ENCODE assay signal across 23 mouse cellular contexts in the genomic region with DNA sequence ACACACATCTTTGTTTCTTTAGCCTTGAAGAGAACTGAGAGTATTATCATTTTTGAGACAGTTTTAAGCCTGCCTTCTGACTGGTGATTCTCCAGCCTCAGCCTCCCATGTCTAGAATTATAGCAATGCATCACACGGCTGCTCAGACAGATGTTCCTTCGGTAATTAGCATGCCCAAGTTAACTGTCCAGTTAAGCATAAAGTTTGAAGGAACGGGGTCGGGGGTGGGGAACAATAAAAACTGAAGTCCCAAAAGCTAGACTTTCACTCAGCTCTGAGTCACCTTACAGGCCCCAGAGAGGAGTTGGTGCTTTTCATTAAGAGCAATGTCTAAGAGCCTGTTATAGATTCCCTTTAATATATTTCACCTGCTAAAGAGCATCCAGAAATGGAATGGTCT. TPM values are rescaled to one million over a fixed set of nuclear protein-coding genes. Genes with fewer than 3 reads are reported as not detected.
"Had no signal": no experiment of that assay in that cellular context is flagged by ENCODE, and none has a peak within 500 bp of the region (broad histone marks: within the 10 kb centered on the region; RNA-seq: fewer than 3 reads in every experiment).

No protein-coding gene starts in this region.

- H3K4me2 ChIP-seq: liver, embryonic 11.5 days; lung, embryonic 15.5 days; neural tube, embryonic 12.5 days; neural tube, embryonic 15.5 days; stomach, embryonic 15.5 days had no signal

- ATAC-seq: intestine, postnatal 0 days had no signal

- H3K9ac ChIP-seq: liver, embryonic 14.5 days; lung, embryonic 15.5 days; neural tube, embryonic 12.5 days; neural tube, embryonic 15.5 days; stomach, embryonic 15.5 days had no signal

- H3K36me3 ChIP-seq: lung, embryonic 15.5 days; neural tube, embryonic 12.5 days; neural tube, embryonic 15.5 days; stomach, embryonic 15.5 days had no signal

- H3K4me1 ChIP-seq: lung, embryonic 15.5 days; neural tube, embryonic 12.5 days; neural tube, embryonic 15.5 days; stomach, embryonic 15.5 days had no signal

- H3K27me3 ChIP-seq: lung, embryonic 15.5 days; neural tube, embryonic 12.5 days; neural tube, embryonic 15.5 days; stomach, embryonic 15.5 days had no signal

- H3K9me3 ChIP-seq: lung, embryonic 15.5 days; neural tube, embryonic 12.5 days; neural tube, embryonic 15.5 days; stomach, embryonic 15.5 days had no signal

- H3K27ac ChIP-seq: kidney, postnatal 0 days; layer of hippocampus, adult 2 months; liver, embryonic 14.5 days; lung, embryonic 15.5 days; neural tube, embryonic 12.5 days; neural tube, embryonic 15.5 days; stomach, embryonic 15.5 days had no signal

- DNase-seq: kidney, adult 2 months; kidney, postnatal 25 days; layer of hippocampus, adult 9-11 months; lung, adult 18-20 months; lung, postnatal 14 days; lung, postnatal 4 days; midbrain, embryonic 14.5 days; thymus, postnatal 25 days had no signal

- H3K4me3 ChIP-seq: layer of hippocampus, adult 2 months; lung, embryonic 15.5 days; neural tube, embryonic 12.5 days; neural tube, embryonic 15.5 days; stomach, embryonic 15.5 days had no signal

RNA-seq across cellular contexts. Expression of gene Fcrl5, which starts 51.8 kb away (rescaled TPM):
- polyA plus RNA-seq: intestine, postnatal 0 days; kidney, embryonic 14.5 days; kidney, postnatal 0 days; limb, embryonic 11.5 days; limb, embryonic 14.5 days; liver, embryonic 11.5 days; liver, embryonic 14.5 days; lung, embryonic 15.5 days; midbrain, embryonic 14.5 days; midbrain, postnatal 0 days; neural tube, embryonic 12.5 days; neural tube, embryonic 15.5 days; small intestine, adult 2 months; stomach, embryonic 15.5 days; thymus, postnatal 0 days had no signal
